Mouse (Mus musculus) layer of hippocampus, adult 2 months (tissue): ENCODE measurements around the gene Tm2d1. TPM values are rescaled to one million over a fixed set of nuclear protein-coding genes. Genes with fewer than 3 reads are reported as not detected.
"Not testable (repeated sequence)": the region's sequence is repeated elsewhere in the genome, so short reads cannot be mapped to it uniquely, and the experiment has no call there.

ENCODE experiments used
- DNase-seq, 2 experiments: peaks; one replicate each; pipeline ENCODE4 v3.0.0; 2022; ENCODE audit warnings: low spot score in 2 of 2
- H3K27ac ChIP-seq: fragments of 200-600 bp; 2 replicates; pipeline ENCODE4 v1.8.1; 2022
- H3K4me3 ChIP-seq: fragments of 200-600 bp; 2 replicates; pipeline ENCODE4 v1.8.1; 2022; ENCODE audit warnings: mild to moderate bottlenecking
- CTCF ChIP-seq: fragments of 200-600 bp; conservative IDR thresholded peaks from 2 replicates; pipeline ENCODE4 v1.8.1; 2022; ENCODE audit warnings: antibody characterized with exemption, mild to moderate bottlenecking, moderate library complexity
- long read RNA-seq, 2 experiments: library from polyadenylated mRNA; stranded (forward); transcript quantifications; one replicate each; pipeline ENCODE4 v2.0.0; 2021; ENCODE audit warnings: borderline mapping rate in 2 of 2
- total RNA-seq, 2 experiments: library from RNA; stranded (reverse); gene quantifications; 2 replicates each; pipeline ENCODE4 v1.2.3; 2021

The Tm2d1 gene
- 10 to 100 TPM; 39.4 to 40.6 TPM for total RNA-seq
- long read RNA-seq, experiment 1, transcript Tm2d1-202 (7 exons, 1,027 nt), result major isoform, 41 of 43 reads
- long read RNA-seq, experiment 1, partial matches to known transcripts, result 0 of 43 reads
- long read RNA-seq, experiment 1, other reads (novel, unspliced or antisense), result 1 of 43 reads
- long read RNA-seq, experiment 2, transcript Tm2d1-202 (7 exons, 1,027 nt), result major isoform, 46 of 49 reads
- long read RNA-seq, experiment 2, partial matches to known transcripts, result 3 of 49 reads
- long read RNA-seq, experiment 2, other reads (novel, unspliced or antisense), result 0 of 49 reads

- peak within 1 kb of the TSS; percentile 94 for H3K27ac ChIP-seq
- peak; percentile 80 for DNase-seq
- 0 out of 2 replicates have a peak, but pooled peaks have one; percentile 20 for TF ChIP-seq CTCF
- H3K4me3 ChIP-seq, result peak within 1 kb of the TSS; percentile 99
These were observed at the start of gene Tm2d1 for GRCm38 (mm10) chr4:98382716-98383424. TSS of gene Tm2d1 (minus strand) at chr4:98383306.

- H3K27ac ChIP-seq, result no peak overlapping the region
- no peak for TF ChIP-seq CTCF
- no peak overlapping the region for H3K4me3 ChIP-seq
- no peak for DNase-seq
These were observed 45.3 kb upstream of the Tm2d1 start for GRCm38 (mm10) chr4:98428371-98428770.

GRCm38 (mm10) chr4:98415150-98415549 is 32.0 kb upstream of the Tm2d1 start:
- H3K4me3 ChIP-seq, H3K27ac ChIP-seq, DNase-seq: not testable (repeated sequence)

- TF ChIP-seq CTCF, result no peak
- DNase-seq, result no peak
- Histone ChIP-seq H3K27ac (no peak overlapping the region), H3K4me3 (no peak overlapping the region)
These were observed 25.3 kb upstream of the Tm2d1 start for GRCm38 (mm10) chr4:98408455-98408854.

- Histone ChIP-seq H3K27ac (no peak overlapping the region), H3K4me3 (no peak overlapping the region)
- TF ChIP-seq CTCF, result no peak
- DNase-seq, result no peak
These were observed 21.3 kb upstream of the Tm2d1 start for GRCm38 (mm10) chr4:98404412-98404811.

- no peak overlapping the region for H3K27ac ChIP-seq
- TF ChIP-seq CTCF, result no peak
- no peak overlapping the region for H3K4me3 ChIP-seq
- no peak for DNase-seq
These were observed 20.4 kb upstream of the Tm2d1 start for GRCm38 (mm10) chr4:98403492-98403891.

- no peak overlapping the region for H3K27ac ChIP-seq
- no peak for TF ChIP-seq CTCF
- DNase-seq, result no peak
These were observed 18.5 kb upstream of the Tm2d1 start for GRCm38 (mm10) chr4:98401584-98401962.

GRCm38 (mm10) chr4:98400926-98401583 is 17.9 kb upstream of the Tm2d1 start:
- no peak for DNase-seq
- Histone ChIP-seq H3K27ac (no peak overlapping the region), H3K4me3 (no peak overlapping the region)
- no peak for TF ChIP-seq CTCF

More at GRCm38 (mm10) chr4:98401584-98401962, 18.5 kb upstream of the Tm2d1 start:
- no peak overlapping the region for H3K4me3 ChIP-seq

- Histone ChIP-seq H3K4me3 (peak within 1 kb of the TSS; percentile 87), H3K27ac (peak within 1 kb of the TSS; percentile 99)
- peak; percentile 41 to 56 for DNase-seq
- no peak for TF ChIP-seq CTCF
These were observed 12.8 kb upstream of the Tm2d1 start, which contains the start of gene Patj for GRCm38 (mm10) chr4:98395690-98396437. TSS of gene Patj (plus strand) at chr4:98395785.

GRCm38 (mm10) chr4:98395346-98395689 is 12.2 kb upstream of the Tm2d1 start:
- DNase-seq, result no peak
- TF ChIP-seq CTCF, result no peak
- Histone ChIP-seq H3K4me3 (peak overlapping the region; percentile 87), H3K27ac (peak overlapping the region; percentile 99)

- H3K4me3 ChIP-seq, result no peak overlapping the region
- no peak for DNase-seq
- H3K27ac ChIP-seq, result no peak overlapping the region
- TF ChIP-seq CTCF, result no peak
These were observed 1.9 kb upstream of the Tm2d1 start for GRCm38 (mm10) chr4:98385036-98385435.

- Histone ChIP-seq H3K27ac (no peak overlapping the region), H3K4me3 (no peak overlapping the region)
- no peak for TF ChIP-seq CTCF
- DNase-seq, result no peak
These were observed 6.2 kb downstream of the Tm2d1 start for GRCm38 (mm10) chr4:98376943-98377342.

GRCm38 (mm10) chr4:98375401-98375800 is 7.7 kb downstream of the Tm2d1 start:
- TF ChIP-seq CTCF, result peak; percentile 51
- Histone ChIP-seq H3K27ac (no peak overlapping the region), H3K4me3 (no peak overlapping the region)
- DNase-seq, result no peak
